Mouse (Mus musculus): ENCODE data around the gene Aldh3a2. TPM values are rescaled to one million over a fixed set of nuclear protein-coding genes. Genes with fewer than 3 reads are reported as not detected.

Aldh3a2 gene
- total and polyA plus RNA-seq, 3 experiments, result 11.0 to 15.0 TPM; not detected in 1

DNA sequence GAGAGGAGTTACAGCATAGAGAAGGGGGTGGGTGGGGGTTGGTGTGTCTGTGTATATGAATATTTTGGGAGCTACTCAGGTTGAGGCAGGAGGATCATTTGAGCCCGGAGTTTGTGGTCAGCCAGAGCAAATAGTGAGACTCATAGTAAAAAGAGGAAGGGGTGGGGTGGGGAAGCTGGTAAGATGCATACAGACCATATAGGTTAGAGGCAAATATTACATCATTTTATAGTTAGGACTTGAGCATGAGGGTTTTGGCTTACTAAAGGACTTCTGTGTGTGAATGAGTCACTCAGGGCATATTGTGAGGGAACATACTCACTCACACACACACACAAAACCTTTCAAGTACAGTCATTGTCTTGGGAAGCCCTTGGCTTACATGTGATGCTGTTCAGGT, 90.9 kb downstream of the Aldh3a2 start:
- peaks cover 0 to 18% of the 10 kb centered on the region in 2 experiments; a peak in 2 of 4 replicates for H3K36me3 ChIP-seq (ENCODE audit: control insufficient read depth in 1 of 2, insufficient read depth in 2 of 2, low read length in 2 of 2)
- peak overlapping the region; percentile 50 for H3K27ac ChIP-seq (ENCODE audit: control insufficient read depth, low read depth, low read length)
- H3K4me1 ChIP-seq (ENCODE audit: control insufficient read depth in 1 of 2, insufficient read depth in 2 of 2, low read length in 2 of 2), result peaks cover 12 to 13% of the 10 kb centered on the region in 2 experiments
- TF ChIP-seq ZNF384 (IDR thresholded peaks at IDR 0.05; ENCODE audit: low read depth, low read length) (no peak), MYC (IDR thresholded peaks at IDR 0.05; ENCODE audit: low read depth, low read length) (peak; percentile 24; the same call in 1 of the 2 replicates), SMC3 (IDR thresholded peaks at IDR 0.05; ENCODE audit: low read depth, low read length) (no peak), ETS1 (IDR thresholded peaks at IDR 0.05; ENCODE audit: low read depth, low read length) (peak; percentile 59; the same call in 1 of the 2 replicates)
- H3K79me2 ChIP-seq (ENCODE audit: control insufficient read depth, insufficient read depth, low read length, poor library complexity), result peaks cover 19% of the 10 kb centered on the region
- peak; percentile 76 for DNase-seq (ENCODE audit: low read depth, low spot score)
- no peaks in the 10 kb centered on the region; a peak in 1 of 4 replicates for H3K27me3 ChIP-seq (ENCODE audit: control insufficient read depth in 1 of 2, insufficient read depth in 2 of 2, low read length in 2 of 2)
- H3K4me3 ChIP-seq (ENCODE audit: control insufficient read depth in 1 of 2, insufficient read depth in 1 of 2, low read depth in 2 of 2, low read length in 2 of 2), result peak overlapping the region; percentile 44 to 63
- no peaks in the 10 kb centered on the region for H3K9me3 ChIP-seq (replicated peaks; ENCODE audit: insufficient read depth, low read length)
- H3K9ac ChIP-seq (ENCODE audit: control insufficient read depth, low read depth, low read length, poor library complexity, severe bottlenecking), result peak overlapping the region; percentile 58

DNA sequence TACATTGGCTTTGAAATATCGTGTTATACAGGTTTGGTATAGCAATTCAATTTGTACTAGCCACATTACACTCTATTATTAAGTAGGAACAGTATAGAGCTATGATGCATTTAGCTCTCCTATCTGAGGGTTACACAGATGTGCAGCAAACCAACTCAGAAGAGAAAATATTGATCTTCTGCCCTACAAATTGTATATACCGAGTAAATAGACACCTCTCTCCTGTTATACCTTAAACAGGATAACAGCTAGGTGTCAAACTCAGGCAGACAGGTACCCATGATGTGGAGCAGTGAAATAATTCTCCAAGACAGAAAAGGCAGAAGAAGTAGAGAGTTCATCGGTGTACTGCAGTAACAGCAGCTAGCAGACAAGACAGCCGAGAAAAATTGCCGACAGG, 91.5 kb downstream of the Aldh3a2 start:
- TF ChIP-seq MYC (IDR thresholded peaks at IDR 0.05; ENCODE audit: low read depth, low read length) (peak; percentile 21; the same call in 1 of the 2 replicates), MXI1 (IDR thresholded peaks at IDR 0.05; ENCODE audit: low read depth, low read length) (0 out of 2 replicates have a peak, but pooled peaks have one; percentile 13), USF2 (IDR thresholded peaks at IDR 0.05; ENCODE audit: borderline replicate concordance in 1 of 2, insufficient read depth in 1 of 2, low read depth in 1 of 2, low read length in 2 of 2) (no peak), CHD1 (IDR thresholded peaks at IDR 0.05; ENCODE audit: low read depth, low read length) (peak; percentile 51; the same call in 1 of the 2 replicates), SIN3A (IDR thresholded peaks at IDR 0.05; ENCODE audit: low read length) (no peak), ZNF384 (IDR thresholded peaks at IDR 0.05; ENCODE audit: low read depth, low read length) (0 out of 2 replicates have a peak, but pooled peaks have one; percentile 2), NELFE (IDR thresholded peaks at IDR 0.05; ENCODE audit: low read depth, low read length) (peak; percentile 12; the same call in 1 of the 2 replicates)
- Histone ChIP-seq H3K9me3 (replicated peaks; ENCODE audit: insufficient read depth, low read length) (no peaks in the 10 kb centered on the region), H3K79me2 (ENCODE audit: control insufficient read depth, insufficient read depth, low read length, poor library complexity) (peaks cover 19% of the 10 kb centered on the region), H3K27ac (ENCODE audit: control insufficient read depth, low read depth, low read length) (peak overlapping the region; percentile 50), H3K4me1 (ENCODE audit: control insufficient read depth in 1 of 2, insufficient read depth in 2 of 2, low read length in 2 of 2) (peaks cover 12 to 13% of the 10 kb centered on the region in 2 experiments), H3K36me3 (ENCODE audit: control insufficient read depth in 1 of 2, insufficient read depth in 2 of 2, low read length in 2 of 2) (peaks cover 0 to 18% of the 10 kb centered on the region in 2 experiments; a peak in 2 of 4 replicates), H3K4me3 (ENCODE audit: control insufficient read depth in 1 of 2, insufficient read depth in 1 of 2, low read depth in 2 of 2, low read length in 2 of 2) (peak overlapping the region; percentile 44 to 63), H3K27me3 (ENCODE audit: control insufficient read depth in 1 of 2, insufficient read depth in 2 of 2, low read length in 2 of 2) (no peaks in the 10 kb centered on the region; a peak in 1 of 4 replicates), H3K9ac (ENCODE audit: control insufficient read depth, low read depth, low read length, poor library complexity, severe bottlenecking) (peak overlapping the region; percentile 58)
- no peak for DNase-seq (ENCODE audit: low read depth, low spot score)

DNA sequence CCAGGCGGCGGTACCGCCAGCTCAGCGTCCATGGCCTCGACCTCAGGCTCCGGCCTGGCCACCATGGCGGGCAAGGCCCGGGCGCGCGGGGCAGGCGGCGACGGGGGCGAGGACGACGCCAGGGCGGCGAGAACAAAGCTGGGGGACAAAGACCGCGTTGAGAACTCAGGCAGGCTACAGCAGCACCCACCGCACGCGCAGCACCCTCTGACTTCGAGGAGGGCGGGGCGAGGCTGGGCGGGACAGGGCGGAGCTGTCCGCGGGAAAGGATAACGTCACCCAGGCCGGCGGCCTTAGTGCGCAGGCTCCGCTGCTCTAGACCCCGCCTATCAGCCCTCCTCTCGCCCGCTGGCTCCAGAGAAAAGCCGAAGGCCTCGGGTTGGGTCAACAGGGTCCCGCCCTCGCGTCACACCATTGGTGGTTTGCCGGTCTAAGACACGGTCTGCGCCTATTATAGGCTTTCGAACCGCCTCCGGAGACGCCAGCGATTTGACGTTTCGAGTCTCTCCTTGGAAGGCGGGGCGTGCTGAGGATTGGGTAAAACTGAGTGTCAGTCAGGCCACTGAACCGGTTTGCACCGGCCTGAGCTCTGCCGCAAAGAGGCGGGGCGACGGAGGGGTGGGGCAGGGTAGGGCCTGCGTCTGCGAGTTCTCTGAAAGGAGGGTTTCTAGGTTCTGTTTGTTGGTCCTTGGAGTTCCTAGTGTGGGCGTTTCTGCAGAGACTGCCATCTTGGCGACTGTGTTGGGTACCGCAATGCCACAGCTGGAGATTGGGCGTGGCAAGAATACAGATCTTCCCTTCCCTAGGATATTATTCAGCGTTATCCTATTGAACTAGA, 92.2 kb downstream of the Aldh3a2 start, which contains the start of gene Usp22:
Usp22 (minus strand) TSS at position 235 of the 838 bp plus-strand sequence.
- peak; percentile 100 for DNase-seq (ENCODE audit: low read depth, low spot score)
- no peaks in the 10 kb centered on the region; a peak in 1 of 4 replicates for H3K27me3 ChIP-seq (ENCODE audit: control insufficient read depth in 1 of 2, insufficient read depth in 2 of 2, low read length in 2 of 2)
- peak within 1 kb of the TSS; percentile 79 for H3K9ac ChIP-seq (ENCODE audit: control insufficient read depth, low read depth, low read length, poor library complexity, severe bottlenecking)
- H3K27ac ChIP-seq (ENCODE audit: control insufficient read depth, low read depth, low read length), result peak within 1 kb of the TSS; percentile 60
- H3K79me2 ChIP-seq (ENCODE audit: control insufficient read depth, insufficient read depth, low read length, poor library complexity), result peaks cover 19% of the 10 kb centered on the region
- H3K4me1 ChIP-seq (ENCODE audit: control insufficient read depth in 1 of 2, insufficient read depth in 2 of 2, low read length in 2 of 2), result peaks cover 12 to 13% of the 10 kb centered on the region in 2 experiments
- H3K9me3 ChIP-seq (replicated peaks; ENCODE audit: insufficient read depth, low read length), result no peaks in the 10 kb centered on the region
- H3K4me3 ChIP-seq (ENCODE audit: control insufficient read depth in 1 of 2, insufficient read depth in 1 of 2, low read depth in 2 of 2, low read length in 2 of 2), result peak within 1 kb of the TSS; percentile 78 to 85
- peaks cover 0 to 18% of the 10 kb centered on the region in 2 experiments; a peak in 2 of 4 replicates for H3K36me3 ChIP-seq (ENCODE audit: control insufficient read depth in 1 of 2, insufficient read depth in 2 of 2, low read length in 2 of 2)
- peak; percentile 22; the same call in 1 of the 2 replicates for TF ChIP-seq TCF12 (IDR thresholded peaks at IDR 0.05; ENCODE audit: low read depth, low read length)
- TF ChIP-seq GATA1 (IDR thresholded peaks at IDR 0.05; ENCODE audit: low read depth, low read length), result no peak
- peak; percentile 80 for TF ChIP-seq ETS1 (IDR thresholded peaks at IDR 0.05; ENCODE audit: low read depth, low read length)
- TF ChIP-seq MXI1 (IDR thresholded peaks at IDR 0.05; ENCODE audit: low read depth, low read length), result peak; percentile 65
- TF ChIP-seq MAX (IDR thresholded peaks at IDR 0.05; ENCODE audit: low read length), result no peak
- TF ChIP-seq MYB (IDR thresholded peaks at IDR 0.05; ENCODE audit: low read depth, low read length), result no peak
- no peak for TF ChIP-seq ZKSCAN1 (IDR thresholded peaks at IDR 0.05; ENCODE audit: low read depth, low read length)
- peak; percentile 36; the same call in 1 of the 2 replicates for TF ChIP-seq POLR2AphosphoS2 (IDR thresholded peaks at IDR 0.05; ENCODE audit: low read length)
- TF ChIP-seq SIN3A (IDR thresholded peaks at IDR 0.05; ENCODE audit: low read length), result peak; percentile 94
- no peak for TF ChIP-seq MEF2A (IDR thresholded peaks at IDR 0.05; ENCODE audit: extremely low read depth, insufficient replicate concordance, low read depth, low read length, poor library complexity, severe bottlenecking)
- TF ChIP-seq UBTF (IDR thresholded peaks at IDR 0.05; ENCODE audit: borderline replicate concordance, insufficient read depth, low read depth, low read length), result 0 out of 2 replicates have a peak, but pooled peaks have one; percentile 16
- peak; percentile 85 for TF ChIP-seq NRF1 (IDR thresholded peaks at IDR 0.05; ENCODE audit: insufficient read depth, low read depth, low read length, poor library complexity, severe bottlenecking)
- TF ChIP-seq MAZ (IDR thresholded peaks at IDR 0.05; ENCODE audit: low read depth, low read length), result no peak
- TF ChIP-seq BHLHE40 (IDR thresholded peaks at IDR 0.05; ENCODE audit: borderline replicate concordance, low read depth, low read length), result no peak
- no peak for TF ChIP-seq CHD1 (IDR thresholded peaks at IDR 0.05; ENCODE audit: low read depth, low read length)

All from MEL (cell line).